Mouse (Mus musculus): ENCODE measurements around the gene Btg3. TPM values are rescaled to one million over a fixed set of nuclear protein-coding genes. Genes with fewer than 3 reads are reported as not detected.
A peak's percentile ranks its signal among the peaks of the same experiment; 100 is the strongest.

Gene Btg3
- polyA plus RNA-seq (2015; fragmentation: Nextera tagmentation; extraction: Ambion mirVana): 56.5 and 61.6 TPM in 2 replicates

DNA sequence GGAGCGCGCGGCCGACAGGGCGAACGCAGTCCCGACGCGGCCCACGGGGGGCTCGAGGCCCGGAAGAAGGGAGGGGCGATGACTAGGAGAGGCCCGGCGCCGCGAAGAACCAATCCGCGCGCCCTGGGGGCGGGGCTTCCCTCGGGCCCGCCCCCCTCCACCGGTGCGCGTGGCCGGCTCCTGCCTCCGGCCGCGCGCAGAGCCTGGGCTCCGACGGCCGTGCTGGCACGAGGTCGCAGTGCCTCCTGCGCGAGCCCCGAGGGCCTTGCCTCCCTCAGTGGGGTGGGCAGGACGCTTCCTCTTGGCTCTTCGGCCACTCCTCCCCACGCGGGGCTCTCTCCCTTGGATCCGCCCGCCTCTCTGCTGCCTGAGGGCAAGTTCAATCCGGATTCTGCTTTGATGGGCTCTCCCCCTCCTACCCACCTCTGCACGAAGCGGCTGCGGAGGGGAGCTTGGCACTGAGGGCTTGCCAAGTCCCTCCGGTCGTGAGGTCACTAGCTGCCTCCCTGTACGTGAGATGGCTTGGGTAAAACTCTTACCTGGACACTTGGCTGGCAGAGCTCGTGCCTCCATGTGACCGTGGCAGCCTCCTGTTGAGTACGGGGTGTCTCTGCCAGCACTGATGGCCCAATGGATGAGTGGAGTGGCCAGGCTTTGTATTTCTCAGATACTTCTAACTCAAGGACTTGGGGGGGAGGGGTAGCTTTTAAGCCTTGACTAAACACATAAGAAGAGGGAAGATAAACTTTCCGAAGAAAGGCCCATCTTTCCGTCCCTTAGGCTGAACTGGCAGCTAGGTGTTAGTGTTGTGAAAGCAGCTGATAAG, at the start of gene Btg3:
Gene Btg3 (minus strand): TSS at position 448 of the 826 bp plus-strand sequence.
- peak within 1 kb of the TSS; percentile 82 for H3K27ac ChIP-seq

DNA sequence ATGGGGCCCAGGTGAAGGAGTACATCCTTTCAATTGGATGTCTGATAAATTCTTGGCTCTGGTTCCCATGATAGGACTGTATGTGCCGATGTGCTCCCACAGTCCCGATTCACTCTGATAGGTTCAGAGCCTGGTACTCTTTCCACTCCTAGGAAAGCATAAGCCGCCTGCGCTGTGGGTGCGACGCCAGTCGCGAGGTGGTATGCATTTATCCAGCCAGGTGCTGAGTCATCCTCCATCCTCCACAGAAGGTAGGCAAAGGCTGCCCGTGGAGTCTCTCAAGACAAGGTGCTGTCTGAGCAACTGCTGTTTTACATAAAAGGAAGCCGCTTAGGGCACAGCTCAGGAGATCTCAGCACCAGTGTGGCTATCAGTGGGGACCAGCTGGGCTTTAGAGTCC, 40.7 kb upstream of the Btg3 start:
- Histone ChIP-seq H3K9me3 (replicated peaks) (0 out of 2 replicates have a peak, but pooled peaks cover 7% of the 10 kb centered on the region), H3K27me3 (no peaks in the 10 kb centered on the region), H3K4me1 (replicated peaks) (no peaks in the 10 kb centered on the region), H3K4me2 (no peak overlapping the region), H3K9ac (no peak overlapping the region), H3K27ac (no peak overlapping the region), H3K36me3 (no peaks in the 10 kb centered on the region), H3K4me3 (no peak overlapping the region)
- 34% methylated on average over 10 of the region's 10 CpGs for WGBS
- no peak for ATAC-seq (replicated peaks; ENCODE audit: insufficient number of reproducible peaks, insufficient read depth, low FRiP score, low read depth)

More for the DNA sequence above, at the start of gene Btg3:
- Histone ChIP-seq H3K9me3 (replicated peaks) (no peaks in the 10 kb centered on the region), H3K9ac (peak within 1 kb of the TSS; percentile 96), H3K27me3 (no peaks in the 10 kb centered on the region), H3K4me2 (peak within 1 kb of the TSS; percentile 85), H3K4me3 (peak within 1 kb of the TSS; percentile 98), H3K36me3 (peaks cover 9% of the 10 kb centered on the region), H3K4me1 (replicated peaks) (peaks cover 10% of the 10 kb centered on the region)
- ATAC-seq (replicated peaks; ENCODE audit: insufficient number of reproducible peaks, insufficient read depth, low FRiP score, low read depth): peak; percentile 96
- WGBS: 2% methylated on average over 47 of the region's 57 CpGs

DNA sequence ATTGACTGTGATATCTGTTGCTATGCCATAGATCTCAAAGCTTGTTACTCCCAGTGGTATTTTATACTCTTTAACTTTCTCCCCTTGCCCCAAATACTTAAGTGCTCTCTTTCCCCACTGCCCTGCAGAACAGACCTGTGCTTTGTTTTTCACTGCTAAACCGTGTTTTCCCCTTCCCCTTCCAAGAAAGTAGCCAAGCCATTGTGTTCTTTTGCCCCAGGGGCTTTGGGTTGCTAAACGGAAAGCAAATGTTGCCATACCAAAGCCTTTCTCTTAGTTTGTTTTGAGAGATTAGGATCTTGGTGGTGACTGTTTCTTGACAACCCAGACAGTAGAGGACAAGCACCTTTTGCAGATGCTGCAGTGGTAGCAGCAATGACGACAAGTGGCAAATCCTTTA, 39.5 kb upstream of the Btg3 start:
- ATAC-seq (replicated peaks; ENCODE audit: insufficient number of reproducible peaks, insufficient read depth, low FRiP score, low read depth): no peak
- WGBS: 11% methylated on average over 3 of the region's 3 CpGs

DNA sequence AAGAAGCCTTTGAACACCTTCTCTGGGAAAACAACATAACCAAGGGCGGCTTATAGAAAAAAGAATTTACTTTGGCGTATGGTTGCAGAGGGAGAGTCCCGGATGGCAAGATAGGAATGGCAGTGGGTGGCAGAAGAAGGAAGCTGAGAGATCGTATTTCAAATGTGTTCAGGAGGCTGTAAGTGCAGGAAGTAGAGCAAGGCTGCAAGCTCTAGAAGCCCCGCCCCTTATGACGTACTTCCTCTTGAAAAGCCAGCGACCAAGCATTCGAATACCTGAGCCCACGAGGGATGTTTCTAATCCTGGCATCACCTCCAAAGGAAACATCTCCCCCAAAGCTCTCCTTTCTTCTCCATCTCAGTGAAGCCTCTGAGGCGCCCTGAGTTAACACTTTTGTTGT, 33.0 kb upstream of the Btg3 start:
- no peak for ATAC-seq (replicated peaks; ENCODE audit: insufficient number of reproducible peaks, insufficient read depth, low FRiP score, low read depth)
- H3K4me2 ChIP-seq: no peak overlapping the region
- H3K4me3 ChIP-seq: no peak overlapping the region
- 82% methylated on average over 10 of the region's 10 CpGs for WGBS
- no peaks in the 10 kb centered on the region for H3K36me3 ChIP-seq
- H3K4me1 ChIP-seq (replicated peaks): no peaks in the 10 kb centered on the region
- 0 out of 2 replicates have a peak, but pooled peaks cover 7% of the 10 kb centered on the region for H3K9me3 ChIP-seq (replicated peaks)
- H3K9ac ChIP-seq: no peak overlapping the region
- H3K27me3 ChIP-seq: no peaks in the 10 kb centered on the region
- no peak overlapping the region for H3K27ac ChIP-seq

More for the DNA sequence above, 39.5 kb upstream of the Btg3 start:
- Histone ChIP-seq H3K4me2 (no peak overlapping the region), H3K4me1 (replicated peaks) (no peaks in the 10 kb centered on the region), H3K27ac (no peak overlapping the region), H3K27me3 (no peaks in the 10 kb centered on the region), H3K36me3 (no peaks in the 10 kb centered on the region), H3K4me3 (no peak overlapping the region), H3K9ac (no peak overlapping the region), H3K9me3 (replicated peaks) (0 out of 2 replicates have a peak, but pooled peaks cover 7% of the 10 kb centered on the region)

DNA sequence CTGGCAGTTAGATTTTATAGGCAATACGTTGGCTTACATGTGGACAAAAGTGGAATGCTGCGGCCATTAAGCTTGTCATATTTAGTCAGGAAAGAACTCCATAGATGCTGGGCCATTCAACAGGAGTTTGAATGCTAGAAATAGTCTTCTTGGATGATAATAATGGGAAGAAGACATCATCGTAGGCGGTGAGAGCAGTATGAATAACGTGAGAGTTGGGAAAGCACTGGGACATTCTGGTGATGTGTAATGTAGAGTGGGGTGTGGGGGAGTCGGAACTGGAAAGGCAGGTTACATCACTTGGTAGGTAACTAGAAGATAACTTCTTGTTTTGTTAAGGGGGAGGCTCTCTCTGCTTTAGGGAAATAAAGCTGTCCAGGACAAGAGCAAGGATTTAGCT, 30.9 kb upstream of the Btg3 start:
- Histone ChIP-seq H3K4me2 (no peak overlapping the region), H3K4me1 (replicated peaks) (no peaks in the 10 kb centered on the region), H3K27ac (no peak overlapping the region), H3K9ac (no peak overlapping the region), H3K27me3 (no peaks in the 10 kb centered on the region), H3K4me3 (no peak overlapping the region), H3K36me3 (no peaks in the 10 kb centered on the region), H3K9me3 (replicated peaks) (no peaks in the 10 kb centered on the region)
- WGBS: 88% methylated on average over 6 of the region's 6 CpGs
- ATAC-seq (replicated peaks; ENCODE audit: insufficient number of reproducible peaks, insufficient read depth, low FRiP score, low read depth): no peak

DNA sequence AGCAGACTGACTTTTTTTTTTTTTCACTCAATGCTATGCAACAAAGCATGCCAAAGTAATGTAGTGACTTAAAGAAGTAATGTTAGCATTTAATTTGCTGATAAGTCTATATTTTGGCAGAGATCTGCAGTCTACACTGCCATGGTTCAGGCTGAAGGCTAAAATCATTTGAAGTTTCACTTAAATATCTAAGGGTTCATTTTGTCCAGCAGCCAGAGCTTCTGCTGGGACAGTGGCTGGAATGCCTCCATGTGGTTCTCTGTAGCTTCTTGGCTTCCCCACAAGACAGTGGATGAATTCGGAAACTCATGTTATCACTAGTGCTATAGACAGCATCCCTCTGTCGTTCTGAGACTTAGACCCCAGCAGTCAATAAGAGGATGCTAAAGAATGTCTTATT, 29.7 kb upstream of the Btg3 start:
- no peaks in the 10 kb centered on the region for H3K27me3 ChIP-seq
- no peaks in the 10 kb centered on the region; the same call in 1 of the 2 replicates for H3K4me1 ChIP-seq (replicated peaks)
- H3K36me3 ChIP-seq: no peaks in the 10 kb centered on the region
- ATAC-seq (replicated peaks; ENCODE audit: insufficient number of reproducible peaks, insufficient read depth, low FRiP score, low read depth): peak; percentile 53; the same call in 1 of the 2 replicates
- no peak overlapping the region for H3K27ac ChIP-seq
- no peak overlapping the region for H3K4me2 ChIP-seq
- WGBS: 44% methylated on average over 2 of the region's 2 CpGs
- H3K9me3 ChIP-seq (replicated peaks): no peaks in the 10 kb centered on the region
- H3K9ac ChIP-seq: no peak overlapping the region
- no peak overlapping the region for H3K4me3 ChIP-seq

DNA sequence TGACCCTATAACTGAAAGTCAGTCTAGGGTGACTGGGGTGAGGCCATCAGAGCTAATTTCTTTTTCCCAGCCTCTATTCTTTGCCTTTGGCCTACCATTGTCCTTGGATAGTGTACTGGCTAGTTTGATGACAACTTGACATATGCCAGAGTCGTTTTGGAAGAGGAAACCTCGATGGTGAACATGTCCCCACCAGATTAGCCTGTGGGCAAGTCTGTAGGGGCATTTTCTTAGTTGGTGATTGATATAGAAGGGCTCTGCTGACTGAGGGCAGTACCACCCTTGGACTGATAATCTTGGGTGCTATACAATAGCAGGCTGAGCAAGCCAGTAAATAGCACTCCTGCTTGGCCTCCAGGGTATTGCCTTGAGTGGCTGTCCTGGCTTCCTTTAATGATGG, 25.3 kb upstream of the Btg3 start:
- Histone ChIP-seq H3K9me3 (replicated peaks) (no peaks in the 10 kb centered on the region), H3K27ac (no peak overlapping the region), H3K4me3 (no peak overlapping the region), H3K4me2 (no peak overlapping the region), H3K9ac (no peak overlapping the region), H3K27me3 (no peaks in the 10 kb centered on the region), H3K36me3 (no peaks in the 10 kb centered on the region), H3K4me1 (replicated peaks) (no peaks in the 10 kb centered on the region; the same call in 1 of the 2 replicates)
- WGBS: 11% methylated on average over 2 of the region's 2 CpGs
- peak; percentile 70; the same call in 1 of the 2 replicates for ATAC-seq (replicated peaks; ENCODE audit: insufficient number of reproducible peaks, insufficient read depth, low FRiP score, low read depth)

DNA sequence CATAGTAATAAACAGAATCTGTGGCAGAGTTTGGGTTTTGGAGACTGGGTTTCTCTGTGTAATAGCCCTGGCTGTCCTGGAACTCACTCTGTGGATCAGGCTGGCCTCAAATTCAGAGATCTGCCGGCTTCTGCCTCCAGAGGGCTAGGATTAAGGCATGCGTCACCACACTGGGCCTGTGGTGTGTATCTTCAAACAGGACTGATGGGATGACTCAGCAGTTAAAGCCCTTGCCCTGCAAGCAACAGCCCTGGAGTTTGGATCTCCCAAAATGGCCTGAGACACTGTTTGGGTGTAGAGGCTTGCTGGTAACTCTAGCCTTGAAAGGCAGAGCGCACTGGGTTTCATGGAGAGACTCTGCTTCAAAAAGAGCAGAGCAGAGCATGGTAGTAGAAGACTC, 22.4 kb upstream of the Btg3 start:
- Histone ChIP-seq H3K9me3 (replicated peaks) (no peaks in the 10 kb centered on the region), H3K36me3 (no peaks in the 10 kb centered on the region), H3K27me3 (no peaks in the 10 kb centered on the region), H3K9ac (no peak overlapping the region), H3K4me2 (no peak overlapping the region), H3K4me1 (replicated peaks) (peaks cover 3% of the 10 kb centered on the region; the same call in 1 of the 2 replicates), H3K27ac (no peak overlapping the region), H3K4me3 (no peak overlapping the region)
- no peak for ATAC-seq (replicated peaks; ENCODE audit: insufficient number of reproducible peaks, insufficient read depth, low FRiP score, low read depth)
- WGBS: 84% methylated on average over 3 of the region's 3 CpGs

DNA sequence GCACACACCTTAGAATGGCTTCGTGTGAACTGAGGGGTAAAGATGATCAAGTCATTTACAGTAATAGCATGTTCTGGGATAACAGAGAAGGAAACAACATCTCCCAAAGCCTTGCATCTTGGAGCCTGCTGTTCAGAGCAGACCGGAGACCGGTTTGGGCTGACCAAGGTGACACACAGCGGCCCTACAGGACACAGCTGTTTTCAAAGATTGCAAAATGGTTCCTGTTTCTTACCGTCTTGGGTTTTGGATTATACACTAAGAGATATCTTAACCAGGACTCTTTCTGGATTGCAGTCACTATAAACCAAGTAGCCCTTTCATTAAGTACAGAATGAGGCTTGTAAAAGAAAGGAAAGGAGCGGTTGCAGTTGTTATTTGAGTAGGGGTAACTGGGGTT, 21.7 kb upstream of the Btg3 start:
- 82% methylated on average over 6 of the region's 6 CpGs for WGBS
- H3K9me3 ChIP-seq (replicated peaks): no peaks in the 10 kb centered on the region
- no peak overlapping the region for H3K9ac ChIP-seq
- H3K36me3 ChIP-seq: no peaks in the 10 kb centered on the region
- H3K27me3 ChIP-seq: no peaks in the 10 kb centered on the region
- ATAC-seq (replicated peaks; ENCODE audit: insufficient number of reproducible peaks, insufficient read depth, low FRiP score, low read depth): no peak
- no peak overlapping the region for H3K27ac ChIP-seq
- H3K4me3 ChIP-seq: no peak overlapping the region
- peaks cover 3% of the 10 kb centered on the region; the same call in 1 of the 2 replicates for H3K4me1 ChIP-seq (replicated peaks)
- H3K4me2 ChIP-seq: no peak overlapping the region

DNA sequence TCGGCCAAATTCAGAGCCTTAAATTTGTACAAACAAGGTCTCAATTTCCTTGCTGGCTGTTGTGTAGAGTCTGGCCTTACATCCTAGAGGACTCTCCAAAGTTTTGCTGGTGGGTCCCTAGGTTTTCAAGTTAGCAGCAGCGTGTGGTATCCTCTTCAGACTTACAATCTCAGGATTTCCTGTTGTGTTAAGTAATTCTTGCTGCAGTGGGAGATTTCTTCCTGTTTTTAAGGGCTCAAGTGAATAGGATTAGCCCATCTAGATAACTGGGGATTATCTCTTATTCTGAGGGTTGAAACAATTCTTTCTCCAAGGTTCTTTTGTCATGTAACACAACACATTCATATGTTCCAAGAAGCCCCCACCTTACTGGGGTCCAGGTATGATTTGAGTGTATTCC, 14.4 kb upstream of the Btg3 start:
- Histone ChIP-seq H3K27ac (0 out of 2 replicates have a peak overlapping the region, but pooled peaks have one; percentile 3), H3K4me1 (replicated peaks) (no peaks in the 10 kb centered on the region), H3K9ac (no peak overlapping the region), H3K4me3 (no peak overlapping the region), H3K9me3 (replicated peaks) (no peaks in the 10 kb centered on the region), H3K27me3 (no peaks in the 10 kb centered on the region), H3K36me3 (no peaks in the 10 kb centered on the region), H3K4me2 (no peak overlapping the region)
- WGBS: 55% methylated on average over 2 of the region's 2 CpGs
- no peak for ATAC-seq (replicated peaks; ENCODE audit: insufficient number of reproducible peaks, insufficient read depth, low FRiP score, low read depth)

DNA sequence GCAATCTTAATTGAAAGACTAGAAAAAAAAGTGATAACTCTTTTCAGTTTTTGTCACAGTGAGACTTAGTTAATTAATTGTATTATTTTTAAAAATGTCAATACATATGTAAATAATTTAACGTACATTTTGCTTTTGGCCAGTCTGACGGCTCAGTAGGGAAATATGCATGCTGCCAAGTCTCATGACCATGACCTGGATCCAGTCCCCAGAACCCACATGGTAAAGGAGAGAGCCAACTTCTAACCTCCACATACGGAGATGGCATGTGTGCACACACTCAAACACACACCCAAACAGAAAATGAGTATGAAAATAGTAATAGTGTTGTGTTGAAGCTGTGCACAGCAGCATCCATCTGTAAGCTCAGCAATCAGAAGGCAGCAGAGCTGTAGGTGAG, 13.0 kb upstream of the Btg3 start:
- no peak for ATAC-seq (replicated peaks; ENCODE audit: insufficient number of reproducible peaks, insufficient read depth, low FRiP score, low read depth)
- H3K36me3 ChIP-seq: no peaks in the 10 kb centered on the region
- H3K27me3 ChIP-seq: no peaks in the 10 kb centered on the region
- no peak overlapping the region for H3K27ac ChIP-seq
- H3K4me3 ChIP-seq: no peak overlapping the region
- H3K4me1 ChIP-seq (replicated peaks): no peaks in the 10 kb centered on the region
- 79% methylated on average over 3 of the region's 3 CpGs for WGBS
- H3K9ac ChIP-seq: no peak overlapping the region
- H3K4me2 ChIP-seq: no peak overlapping the region
- H3K9me3 ChIP-seq (replicated peaks): no peaks in the 10 kb centered on the region

DNA sequence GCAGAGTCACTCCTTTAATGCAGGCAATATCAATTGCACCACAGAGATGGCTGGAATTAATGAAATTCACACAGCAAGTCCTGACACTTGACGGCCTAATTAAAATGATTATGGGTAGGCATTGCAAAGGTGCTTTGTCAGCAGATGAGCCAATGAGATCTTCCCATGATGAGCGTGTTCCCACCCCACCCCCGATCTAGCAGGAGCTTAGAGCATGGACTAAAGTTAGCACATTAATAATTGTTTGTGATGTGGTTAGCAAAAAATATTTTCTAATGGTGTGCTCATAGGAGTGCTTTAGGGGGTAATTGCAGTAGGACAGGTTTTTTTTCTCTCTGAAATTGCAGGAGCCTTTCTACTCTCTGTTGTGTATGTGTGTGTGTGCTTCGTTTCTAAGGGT, 12.1 kb upstream of the Btg3 start:
- H3K9ac ChIP-seq: no peak overlapping the region
- no peaks in the 10 kb centered on the region for H3K4me1 ChIP-seq (replicated peaks)
- no peak for ATAC-seq (replicated peaks; ENCODE audit: insufficient number of reproducible peaks, insufficient read depth, low FRiP score, low read depth)
- no peak overlapping the region for H3K4me3 ChIP-seq
- no peaks in the 10 kb centered on the region for H3K36me3 ChIP-seq
- no peak overlapping the region for H3K27ac ChIP-seq
- 80% methylated on average over 4 of the region's 4 CpGs for WGBS
- H3K4me2 ChIP-seq: no peak overlapping the region
- H3K27me3 ChIP-seq: no peaks in the 10 kb centered on the region
- H3K9me3 ChIP-seq (replicated peaks): no peaks in the 10 kb centered on the region

Data from heart, embryonic 15.5 days (tissue).